Mouse (Mus musculus) testis, postnatal 14 days (tissue): Measurements from ENCODE around the gene Shroom3.

Source experiments
- DNase-seq: peaks from one replicate; pipeline ENCODE4 v3.0.0; 2021; ENCODE audit warnings: low spot score

Shroom3 gene

DNA sequence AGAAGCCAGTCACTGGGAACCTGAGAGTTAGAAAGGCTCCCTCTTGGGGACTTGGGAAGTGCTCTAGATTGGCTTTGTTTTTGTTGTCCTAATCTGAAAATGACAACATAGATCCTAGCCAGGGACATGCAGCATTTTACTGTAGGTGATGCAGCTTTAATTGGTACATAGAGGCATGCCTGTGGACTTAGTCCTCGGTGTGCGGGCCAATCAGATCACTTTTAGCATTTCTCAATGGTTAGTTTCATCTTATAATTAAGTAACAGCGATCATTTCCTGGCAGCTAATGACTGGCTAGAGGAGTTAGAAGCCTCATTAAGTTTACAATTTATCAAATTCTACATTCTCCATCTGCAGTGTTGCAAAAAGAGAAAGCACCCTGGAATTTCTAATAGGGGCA, 167.7 kb downstream of the Shroom3 start:
- no peak for DNase-seq

DNA sequence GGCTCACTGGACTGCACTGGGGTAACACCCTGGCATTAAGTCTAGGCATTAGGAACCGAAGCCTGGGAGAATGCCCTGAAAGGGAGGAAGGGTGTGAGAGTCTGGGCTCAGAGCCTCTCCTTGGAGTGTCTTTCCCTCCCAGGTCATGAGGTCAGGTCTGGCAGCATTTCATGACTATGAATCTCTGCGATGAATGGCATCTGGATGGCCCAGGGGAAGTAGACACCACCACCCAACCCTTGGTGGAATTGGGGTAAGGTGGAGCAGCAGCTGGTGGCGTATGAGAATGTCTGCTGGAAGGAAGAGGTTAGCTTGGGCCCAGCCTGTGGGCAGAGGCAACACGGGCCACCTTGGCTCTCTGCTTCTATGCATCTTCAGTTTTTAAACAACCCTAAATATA, 171.7 kb downstream of the Shroom3 start:
- no peak for DNase-seq

DNA sequence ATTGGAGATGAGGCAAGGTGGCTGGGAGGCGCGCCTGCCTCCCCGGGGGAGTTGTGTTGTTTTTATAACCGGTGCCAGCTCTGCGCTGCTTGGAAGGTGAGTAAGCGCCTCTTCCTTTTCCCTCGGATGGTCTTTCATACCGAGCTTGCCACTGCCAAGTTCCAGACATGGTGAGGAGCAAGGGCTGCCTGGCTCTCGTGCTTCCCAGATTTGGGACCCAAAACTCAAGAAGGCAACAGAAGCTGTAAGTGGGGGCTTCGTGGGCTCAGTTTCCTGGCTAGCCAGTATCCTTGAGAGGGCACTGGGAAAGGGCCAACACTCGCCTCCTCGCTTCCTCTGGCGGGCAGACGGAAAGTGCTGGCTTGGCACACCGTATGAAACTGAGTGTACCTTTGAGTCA, 173.1 kb downstream of the Shroom3 start:
- DNase-seq, result no peak

DNA sequence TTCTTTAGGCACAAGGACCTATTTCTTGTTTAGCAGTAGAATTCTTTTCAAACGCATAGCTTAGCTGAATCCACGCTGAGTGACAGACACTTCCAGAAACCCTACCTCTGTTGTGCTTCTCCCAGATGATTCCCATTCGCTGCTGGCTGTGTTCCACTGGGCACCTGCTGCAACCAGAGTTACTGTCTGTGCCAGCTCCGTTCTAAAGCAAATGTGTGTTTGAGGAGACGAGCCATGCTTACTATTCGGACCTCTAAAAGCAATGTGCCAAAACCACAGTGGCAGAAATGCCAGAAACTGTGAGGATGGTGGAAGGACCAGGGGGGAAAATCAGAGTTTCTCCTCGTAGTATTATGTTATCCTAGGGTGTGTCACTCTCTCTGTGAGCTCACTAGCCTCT, 173.9 kb downstream of the Shroom3 start:
- DNase-seq, result no peak

DNA sequence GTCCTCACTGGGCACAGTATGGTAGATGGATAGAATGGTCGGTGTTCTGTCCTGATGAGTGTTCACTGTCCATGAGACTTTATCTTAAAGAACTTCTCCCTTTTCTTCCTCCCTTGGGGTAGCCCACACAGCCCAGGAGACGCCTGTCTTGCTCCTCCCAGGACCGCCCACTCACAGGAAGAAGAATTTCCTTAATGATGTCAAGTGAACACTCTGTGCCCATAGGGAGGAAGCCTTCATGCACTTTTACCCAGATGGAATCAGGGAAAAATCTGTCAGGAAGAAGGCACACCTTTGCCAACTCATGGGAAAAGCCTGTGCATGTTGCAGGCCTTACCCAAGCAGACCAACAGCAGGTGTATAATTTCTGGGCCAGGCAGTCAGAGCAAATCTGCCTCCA, 174.9 kb downstream of the Shroom3 start:
- DNase-seq, result no peak

DNA sequence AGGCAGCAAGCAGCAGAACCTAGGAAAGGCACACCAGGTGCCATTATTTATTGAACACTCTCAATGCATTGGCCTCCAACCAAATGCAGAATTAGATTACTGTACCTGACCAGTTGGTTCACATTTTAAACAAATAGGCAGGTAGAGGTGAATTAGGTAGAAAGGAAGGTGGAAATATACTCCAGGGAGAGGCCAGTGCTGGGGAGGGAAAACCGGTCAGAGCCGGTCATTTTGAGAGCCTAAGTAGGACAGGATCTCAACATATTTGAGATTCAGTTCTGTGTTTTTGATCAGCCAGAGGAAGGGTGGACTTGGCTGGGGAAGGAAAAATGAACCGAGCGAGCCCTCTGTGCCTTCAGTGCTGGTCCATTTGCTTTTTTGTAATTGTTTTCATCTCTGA, 175.3 kb downstream of the Shroom3 start:
- DNase-seq, result no peak

DNA sequence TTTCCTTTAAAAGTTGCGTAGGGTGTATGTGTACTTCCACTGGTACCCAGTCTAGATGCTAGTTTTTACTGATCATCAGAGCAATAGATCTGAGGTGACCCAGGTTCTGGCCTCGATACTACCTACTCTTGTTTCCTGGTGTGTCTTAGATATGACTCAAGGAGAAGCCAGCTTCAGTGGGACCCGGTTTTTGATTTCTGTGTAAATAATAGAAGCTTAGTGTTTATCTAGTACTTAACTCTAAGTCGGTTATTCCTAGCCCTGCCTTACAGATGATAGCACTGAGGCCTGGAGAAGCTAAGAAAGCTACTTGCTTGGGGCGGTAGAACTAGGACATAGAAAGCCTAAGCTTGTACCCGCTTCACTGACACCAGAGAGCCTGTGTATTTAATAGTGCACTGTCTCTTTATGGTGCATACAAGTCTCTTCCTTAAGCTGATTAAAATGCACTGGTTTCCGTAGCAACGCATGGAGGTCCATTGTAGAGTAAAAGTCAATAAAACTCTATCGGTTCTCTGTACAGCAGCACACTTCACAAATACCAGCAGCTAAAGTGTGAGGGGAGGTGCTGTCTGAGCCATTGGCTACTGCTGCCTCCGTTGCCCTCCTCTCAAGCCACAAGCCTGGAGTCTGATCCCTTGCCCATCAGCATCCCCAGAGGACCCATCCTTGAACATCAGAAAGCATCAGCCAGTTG, 178.3 kb downstream of the Shroom3 start:
- DNase-seq, result no peak

DNA sequence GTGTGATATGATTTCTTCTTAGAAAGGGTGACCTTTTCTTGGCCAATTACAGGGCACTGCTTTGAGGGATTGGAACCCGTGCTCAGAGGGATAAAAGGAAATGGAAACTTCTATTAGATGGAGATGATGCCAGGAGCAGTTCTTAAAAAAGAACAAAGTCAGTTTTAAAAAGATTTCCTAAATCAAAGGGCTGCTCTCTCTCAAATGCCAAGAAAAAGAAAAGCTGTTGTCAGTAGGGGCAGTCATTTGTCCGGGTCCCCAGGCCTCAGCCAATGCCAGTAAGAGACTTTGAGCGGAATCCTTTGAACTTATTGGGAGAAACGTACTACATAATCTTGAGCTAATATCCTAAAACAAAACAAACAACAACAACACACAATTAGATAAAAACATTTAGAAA, 181.9 kb downstream of the Shroom3 start:
- DNase-seq, result no peak

DNA sequence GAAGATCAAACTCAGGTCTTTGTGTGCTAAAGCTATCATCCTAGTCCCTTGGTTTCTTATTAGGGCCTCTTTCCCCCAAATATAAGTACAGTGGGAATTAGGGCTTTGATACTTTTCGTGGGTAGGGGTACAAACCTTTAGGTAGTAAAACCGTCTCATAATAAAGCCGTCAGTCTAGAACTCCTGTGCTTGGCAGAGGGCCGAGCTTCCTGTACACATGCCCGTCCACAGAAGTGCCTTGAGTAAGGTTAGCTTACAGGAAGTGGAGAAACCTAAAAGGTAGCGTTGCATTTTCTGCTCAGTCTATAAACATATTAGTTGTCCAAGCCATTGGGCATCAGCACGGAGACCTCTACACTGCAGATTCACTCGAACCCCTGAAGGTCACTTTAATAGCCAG, 183.3 kb downstream of the Shroom3 start:
- no peak for DNase-seq

DNA sequence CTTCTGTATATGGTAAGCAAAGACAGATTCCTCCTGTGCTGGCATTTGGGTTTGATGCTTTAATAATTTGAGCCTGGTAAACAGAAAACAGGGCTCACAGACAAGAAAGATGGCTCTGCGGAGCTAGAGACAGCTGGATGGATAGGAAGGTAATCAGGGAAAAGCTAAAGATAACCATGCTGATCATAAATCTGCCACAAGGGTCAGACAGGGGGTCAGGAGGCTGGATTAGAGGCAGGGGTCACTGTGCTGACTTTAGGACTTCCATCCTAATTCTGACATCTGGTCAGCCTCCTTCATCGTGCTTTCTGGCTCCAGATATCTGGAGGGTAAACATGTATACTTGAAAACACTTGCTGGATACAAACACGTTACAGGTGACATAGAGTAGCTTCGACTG, 184.0 kb downstream of the Shroom3 start:
- no peak for DNase-seq

DNA sequence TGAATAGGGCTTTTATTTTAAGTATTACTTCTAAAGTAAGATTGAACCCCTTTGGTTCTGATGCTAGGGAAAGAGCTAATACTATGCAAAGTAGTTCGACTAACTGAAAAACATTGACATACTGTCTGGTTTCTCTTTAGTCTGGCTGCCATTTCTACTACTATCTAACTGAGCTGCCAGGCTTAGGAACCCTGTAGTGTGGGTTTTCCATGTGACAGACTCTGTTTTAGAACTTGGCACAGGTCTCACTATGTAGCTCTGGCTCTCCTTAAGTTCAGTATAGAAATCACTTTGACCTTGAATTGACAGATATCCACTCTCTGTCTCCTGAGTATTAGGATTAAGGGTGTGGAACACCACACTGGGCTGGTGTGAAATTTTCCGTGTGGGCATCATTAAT, 185.0 kb downstream of the Shroom3 start:
- DNase-seq, result no peak

DNA sequence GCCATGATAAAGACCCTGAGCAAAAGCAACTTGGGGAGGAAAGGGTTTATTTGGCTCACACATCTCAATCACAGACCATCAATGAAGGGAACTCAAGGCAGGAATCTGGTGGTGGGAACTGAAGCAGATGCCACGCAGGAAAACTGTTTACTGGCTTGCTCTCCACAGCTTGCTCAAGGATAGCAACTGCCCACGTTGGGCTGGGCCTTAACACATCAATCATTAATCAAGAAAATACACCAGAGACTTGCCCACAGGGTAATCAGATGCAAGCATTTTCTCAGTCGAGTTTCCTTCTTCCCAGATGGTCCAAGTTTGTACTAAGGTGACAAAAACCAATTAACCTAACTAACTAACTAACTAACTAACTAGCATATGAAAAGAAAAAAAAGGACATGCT, 187.8 kb downstream of the Shroom3 start:
- no peak for DNase-seq

DNA sequence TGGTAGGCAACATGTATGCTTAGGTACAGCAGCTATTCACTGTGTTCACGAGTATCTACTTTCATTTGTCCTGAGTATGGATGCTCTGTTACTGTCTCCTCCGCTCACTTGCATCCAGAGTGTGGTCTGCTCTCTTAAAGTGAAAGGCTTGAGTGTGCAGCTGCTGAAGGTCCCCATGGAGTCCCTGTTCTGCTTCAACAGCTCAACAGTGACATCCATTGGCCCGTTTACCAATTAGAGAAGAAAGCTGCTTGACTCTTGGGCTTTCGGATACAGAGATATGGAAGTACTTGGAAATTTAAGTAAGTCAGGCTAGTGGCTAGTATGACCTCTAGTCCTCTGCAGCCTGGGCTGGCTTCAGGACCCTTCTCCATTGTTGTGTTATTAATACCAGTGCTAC, 188.9 kb downstream of the Shroom3 start:
- no peak for DNase-seq

DNA sequence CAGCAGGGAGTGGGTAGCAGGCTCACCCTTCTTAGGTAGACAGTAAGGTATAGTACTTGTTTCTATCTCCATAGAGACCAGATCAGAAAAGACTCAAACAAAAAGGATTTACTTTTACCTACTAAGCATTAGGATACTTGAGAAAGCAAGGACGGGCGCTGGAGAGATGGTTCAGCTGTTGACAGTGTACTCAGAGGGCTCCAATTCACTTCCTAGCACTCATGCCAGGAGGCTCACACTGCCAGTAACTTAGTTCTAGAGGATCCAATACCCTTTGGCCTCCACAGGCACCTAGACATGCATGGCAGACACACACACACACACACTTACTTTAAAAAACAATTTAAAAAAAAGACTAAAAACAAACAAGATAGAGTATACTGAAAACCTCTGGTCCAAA, 189.8 kb downstream of the Shroom3 start:
- no peak for DNase-seq

DNA sequence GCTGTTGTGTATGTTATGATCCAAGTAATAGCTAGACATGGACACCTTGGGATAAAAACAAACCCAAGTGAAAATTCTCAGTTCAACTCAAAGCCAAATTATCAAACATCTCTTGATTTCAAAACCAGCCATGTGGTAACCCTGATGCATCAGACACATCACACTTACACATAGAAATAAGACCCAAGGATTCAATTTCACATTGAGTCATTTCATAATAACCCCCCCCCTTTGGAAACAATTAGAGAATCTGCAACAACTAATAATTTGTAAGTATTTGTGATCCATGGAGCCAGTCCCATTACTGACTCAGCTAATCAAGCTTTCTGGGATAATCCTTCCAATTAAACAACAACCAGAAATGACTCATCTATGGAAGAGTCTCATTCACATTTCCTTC, 190.3 kb downstream of the Shroom3 start:
- no peak for DNase-seq

DNA sequence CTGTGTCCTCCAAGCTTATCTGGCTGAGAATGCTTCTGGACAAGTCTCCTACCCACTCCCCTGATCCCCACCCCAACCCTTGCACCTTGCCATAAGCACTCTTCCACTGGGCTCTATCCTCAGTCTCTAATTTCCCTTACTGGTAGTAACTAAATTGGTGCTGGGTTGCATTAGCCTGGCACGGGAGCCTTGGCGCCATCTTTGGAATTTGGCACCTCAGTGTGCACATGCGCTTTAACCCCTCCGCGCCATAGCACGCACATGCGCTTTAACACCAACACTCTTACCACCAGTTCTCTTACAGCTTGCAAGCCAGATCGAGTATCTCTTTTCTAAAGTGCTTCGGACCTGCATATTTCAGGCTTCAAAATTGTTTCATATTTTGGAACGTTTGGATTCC, 192.6 kb downstream of the Shroom3 start:
- no peak for DNase-seq

DNA sequence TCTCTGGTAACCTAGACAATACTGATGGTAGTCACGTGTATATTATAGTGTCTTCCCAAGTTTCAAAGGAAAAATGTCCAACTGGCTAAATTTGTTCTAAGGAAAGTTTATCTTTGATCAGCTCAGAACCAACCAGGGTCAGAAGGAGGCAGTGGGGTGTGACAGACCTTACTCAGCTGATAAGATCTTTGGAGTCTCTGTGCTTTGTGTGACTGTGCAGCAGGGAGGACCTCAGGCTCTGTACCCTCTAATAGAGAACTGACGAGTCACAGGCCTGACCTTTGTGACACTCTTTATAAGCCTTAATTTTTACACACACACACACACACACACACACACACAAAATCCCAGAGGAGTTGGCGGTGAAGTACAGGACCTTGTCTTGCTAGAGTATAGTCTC, 193.9 kb downstream of the Shroom3 start:
- no peak for DNase-seq

DNA sequence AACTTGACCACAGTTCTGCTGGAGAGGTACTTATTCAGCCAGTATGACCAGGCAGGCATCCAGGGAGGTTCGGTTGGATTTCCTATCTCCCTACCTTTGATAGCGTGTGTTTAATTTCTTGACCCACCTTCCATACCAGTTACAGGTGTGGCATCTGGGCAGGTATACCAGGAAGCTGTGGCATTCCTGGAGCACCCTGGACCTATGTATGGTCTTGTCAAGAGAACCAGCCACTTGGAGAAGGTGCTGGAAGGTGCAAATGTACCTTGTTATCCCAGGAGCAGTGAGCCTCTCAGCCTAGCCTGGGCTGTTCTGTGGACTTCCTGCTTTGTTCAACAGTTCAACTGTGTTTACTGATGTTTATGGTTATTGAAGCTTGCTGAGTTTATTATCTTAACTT, 197.2 kb downstream of the Shroom3 start:
- no peak for DNase-seq

DNA sequence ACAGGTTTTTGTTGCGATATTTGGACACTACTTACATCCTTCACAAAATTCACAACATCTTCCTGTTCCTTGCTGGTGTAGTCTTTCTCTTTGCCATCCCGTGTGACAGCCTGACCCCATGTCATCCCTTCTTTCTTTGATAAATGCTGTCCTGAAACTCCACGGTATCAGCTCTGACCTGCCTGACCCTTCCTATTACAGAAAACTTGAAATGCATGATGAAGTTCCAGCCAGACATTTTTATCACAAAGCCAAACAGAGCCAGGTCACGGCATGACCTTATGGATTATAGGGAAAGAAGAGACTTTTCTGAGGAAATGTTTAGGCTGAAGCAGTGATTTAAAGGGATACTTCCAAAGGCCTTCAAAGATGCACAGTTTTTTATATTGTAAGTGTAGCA, 197.7 kb downstream of the Shroom3 start:
- no peak for DNase-seq

DNA sequence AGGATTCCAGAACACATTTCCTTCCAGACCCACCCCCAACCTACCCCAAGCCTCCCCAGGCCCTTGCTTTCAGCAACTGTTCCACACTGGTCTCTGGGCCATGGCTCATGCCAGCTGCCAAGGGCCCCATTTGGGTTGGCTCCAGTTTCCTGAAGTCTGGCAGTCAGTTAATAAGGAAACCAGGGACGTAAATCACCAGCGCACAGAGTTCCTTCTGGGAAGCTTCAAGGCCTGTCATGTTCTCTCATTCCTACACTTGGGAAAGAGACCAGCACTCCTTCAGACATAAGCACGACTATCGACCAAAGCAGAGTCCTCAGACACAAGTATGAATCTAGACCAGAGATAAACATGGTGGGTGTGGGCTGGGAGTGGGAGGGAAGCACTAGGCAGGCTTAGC, 202.9 kb downstream of the Shroom3 start:
- DNase-seq, result no peak

DNA sequence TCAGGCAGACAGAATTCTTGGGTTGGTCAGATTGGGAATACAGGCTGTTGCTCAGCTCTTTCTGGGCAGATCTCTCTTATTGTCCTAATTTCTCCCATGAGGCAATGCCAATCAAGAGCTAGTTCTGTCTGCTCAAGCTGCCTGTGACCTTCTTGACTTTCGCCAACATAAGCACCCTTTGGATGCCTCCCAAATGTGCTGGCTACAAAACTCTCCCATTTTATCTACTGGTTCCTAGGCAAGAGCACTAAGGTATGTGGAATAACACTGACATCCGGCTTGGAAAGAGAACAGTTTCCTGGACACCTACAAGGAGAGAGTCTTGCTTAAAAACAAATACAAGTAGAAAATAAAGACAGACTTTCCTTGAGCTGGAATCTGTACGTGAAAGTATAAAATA, 204.3 kb downstream of the Shroom3 start:
- no peak for DNase-seq

DNA sequence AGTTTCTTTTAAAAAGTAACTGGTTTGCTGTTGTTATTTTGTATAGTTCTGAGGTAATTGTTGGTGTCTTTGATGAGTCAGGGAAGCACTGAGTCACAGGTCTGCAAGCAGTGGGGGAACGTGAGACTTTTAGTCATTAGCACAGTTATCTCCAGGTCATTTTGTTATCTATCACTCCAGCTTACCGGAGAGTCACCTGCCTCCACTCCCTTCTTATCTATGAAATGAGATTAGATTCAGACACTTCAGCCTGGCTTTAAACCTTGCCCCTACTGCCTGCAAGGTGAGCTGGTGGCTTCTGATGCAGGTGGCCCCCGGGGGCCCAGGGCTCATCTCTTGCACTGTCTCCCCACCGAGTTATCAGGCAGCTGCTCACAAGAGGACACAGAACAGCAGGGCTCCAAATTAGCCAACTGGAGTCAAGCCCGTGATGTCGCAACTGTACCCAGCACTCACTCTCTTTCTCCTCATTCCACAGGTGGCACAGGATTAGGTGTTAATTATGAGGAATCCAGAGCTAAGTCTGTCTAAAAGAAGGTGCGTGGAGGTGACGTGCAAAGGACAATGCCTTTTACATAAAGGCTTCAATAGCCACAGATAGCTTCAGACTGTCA, 205.5 kb downstream of the Shroom3 start:
- no peak for DNase-seq

DNA sequence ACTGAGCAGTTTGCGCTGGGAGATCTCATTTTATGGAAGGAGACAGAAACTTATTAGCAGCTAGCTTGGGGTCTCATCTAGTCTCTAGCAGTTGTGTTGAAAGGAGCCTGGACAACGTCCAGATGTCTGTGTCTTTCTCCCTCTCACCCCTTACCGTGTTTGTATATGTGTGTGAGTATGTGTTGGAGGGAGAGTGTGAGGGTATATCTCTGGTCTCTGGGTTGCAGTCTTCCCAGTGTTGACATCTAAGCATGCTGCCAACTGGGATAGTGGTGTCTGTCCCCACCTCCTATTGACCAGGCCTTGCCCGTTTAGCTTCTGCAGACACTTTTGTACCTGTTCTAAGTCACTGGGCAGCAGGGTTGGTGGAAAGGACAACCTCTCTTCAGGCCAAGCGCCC, 207.7 kb downstream of the Shroom3 start:
- no peak for DNase-seq

DNA sequence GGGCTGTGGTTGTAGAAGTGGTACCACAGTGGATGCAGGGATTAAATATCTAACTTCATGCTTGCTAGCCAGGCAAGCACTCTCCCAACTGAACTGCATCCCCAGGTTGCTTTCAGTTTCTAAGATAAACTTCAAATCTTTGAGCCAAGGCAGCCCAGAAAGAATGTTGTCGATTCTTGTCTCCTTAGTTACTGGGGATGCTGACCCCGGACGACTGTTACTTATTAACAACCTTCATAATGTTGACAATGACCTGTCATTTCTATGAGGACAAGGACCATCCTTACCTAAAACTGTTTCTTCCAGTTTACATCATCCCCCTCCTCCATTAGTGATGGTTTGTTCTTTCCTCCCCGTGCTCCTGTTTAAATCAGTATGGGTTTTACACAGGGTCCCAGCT, 210.0 kb downstream of the Shroom3 start:
- no peak for DNase-seq
